Mouse (Mus musculus) sigmoid colon, adult 10 weeks (tissue): ENCODE measurements around the gene Cog5. TPM values are rescaled to one million over a fixed set of nuclear protein-coding genes. Genes with fewer than 3 reads are reported as not detected.

ENCODE experiments used
- polyA plus RNA-seq: library from polyadenylated mRNA; stranded (reverse); fragments of 350-450 nt; fragmentation: Illumina TruSeq; extraction: RNeasy Lipid Tissue Mini Kit (QIAGEN cat#74804); gene quantifications from one replicate; pipeline ENCODE4 v1.2.3, GENCODE M21; 2014; ENCODE audit warnings: low read depth, low replicate concordance

Gene Cog5
- 101 TPM for polyA plus RNA-seq

DNA sequence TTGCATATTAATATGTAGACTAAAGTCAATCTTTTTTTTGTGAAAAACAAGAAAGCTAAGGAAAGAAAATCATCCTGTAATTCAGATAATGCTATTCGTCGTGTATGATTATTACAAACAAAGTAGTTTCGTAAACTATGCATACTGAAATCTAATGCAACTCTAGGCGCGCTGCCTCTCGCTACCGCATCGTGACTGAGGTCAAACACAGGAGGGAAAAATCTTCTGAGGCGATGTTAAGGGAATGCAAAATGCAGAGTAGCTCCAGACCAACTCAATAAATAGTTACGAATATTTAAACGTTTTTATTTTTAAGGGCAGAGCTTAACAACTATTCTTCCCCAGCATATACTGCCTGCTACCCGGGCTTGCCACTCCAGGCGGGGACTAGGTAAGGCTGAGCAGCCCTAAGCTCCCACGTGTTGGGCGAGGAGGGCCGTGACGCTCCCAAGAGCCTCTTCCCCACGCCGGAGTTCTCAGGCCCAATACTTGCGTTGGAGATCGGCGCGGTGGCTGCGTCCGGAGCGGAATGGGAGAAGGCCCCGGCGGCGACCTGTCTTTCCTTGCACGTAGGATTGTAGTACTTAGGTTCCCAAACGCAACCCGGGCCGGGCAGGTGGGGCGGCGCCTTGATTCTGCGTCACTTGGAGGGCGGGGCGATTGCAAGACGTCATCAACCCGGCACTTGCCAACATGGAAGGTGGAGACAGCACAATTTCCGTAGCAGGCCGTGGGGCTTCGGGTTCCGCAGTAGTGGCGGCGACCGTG lies at the start of gene Cog5, which contains the start of gene Dus4l:
Cog5 (plus strand) TSS at position 673 of the 768 bp plus-strand sequence.
Dus4l (minus strand) TSS at position 630 of the 768 bp plus-strand sequence.

DNA sequence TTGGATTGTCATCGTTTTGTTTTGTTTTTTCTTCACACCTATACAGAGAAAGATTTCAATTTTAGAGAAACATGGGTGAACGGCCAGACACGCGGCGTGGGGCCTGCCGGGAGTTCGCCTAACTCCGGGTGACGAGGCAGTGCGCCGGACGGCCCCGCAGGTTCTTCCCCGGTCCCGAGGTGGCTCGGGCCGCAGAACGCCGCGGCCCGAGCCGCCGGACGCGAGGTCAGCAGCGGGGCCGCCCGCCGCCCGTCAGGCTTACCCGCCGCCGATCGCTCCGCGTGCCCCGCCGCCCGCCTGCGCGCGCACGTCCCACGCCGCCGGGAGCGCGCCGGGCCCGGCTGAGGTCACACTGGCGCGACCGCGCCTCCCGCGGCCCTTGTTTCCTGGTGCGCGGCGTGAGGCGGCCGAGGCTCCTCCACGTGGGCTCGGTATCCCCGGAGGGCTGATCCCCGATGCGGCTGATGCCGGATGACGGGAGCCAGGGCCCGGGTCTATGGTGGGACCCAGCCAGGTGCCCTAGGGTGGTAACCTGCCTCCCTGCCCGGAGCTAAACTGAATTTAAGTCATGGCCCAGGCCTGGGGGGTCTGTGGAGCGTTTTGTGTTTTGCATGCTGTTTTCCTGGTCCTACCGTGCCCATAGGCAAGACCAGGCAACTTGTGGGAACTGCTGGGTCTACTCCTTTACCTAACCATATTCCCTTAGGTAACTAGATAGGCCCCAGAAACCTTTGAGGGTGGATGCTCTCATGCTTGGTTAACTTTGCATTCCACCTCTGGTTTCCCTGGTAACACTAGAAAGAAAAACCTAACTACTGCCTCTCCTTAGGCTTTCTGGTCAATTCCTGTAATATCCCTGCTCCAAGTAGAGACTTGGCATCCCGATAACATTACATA lies 20.1 kb upstream of the Cog5 start, which contains the start of gene Bcap29:
Bcap29 (minus strand) TSS at position 316 of the 897 bp plus-strand sequence.

DNA sequence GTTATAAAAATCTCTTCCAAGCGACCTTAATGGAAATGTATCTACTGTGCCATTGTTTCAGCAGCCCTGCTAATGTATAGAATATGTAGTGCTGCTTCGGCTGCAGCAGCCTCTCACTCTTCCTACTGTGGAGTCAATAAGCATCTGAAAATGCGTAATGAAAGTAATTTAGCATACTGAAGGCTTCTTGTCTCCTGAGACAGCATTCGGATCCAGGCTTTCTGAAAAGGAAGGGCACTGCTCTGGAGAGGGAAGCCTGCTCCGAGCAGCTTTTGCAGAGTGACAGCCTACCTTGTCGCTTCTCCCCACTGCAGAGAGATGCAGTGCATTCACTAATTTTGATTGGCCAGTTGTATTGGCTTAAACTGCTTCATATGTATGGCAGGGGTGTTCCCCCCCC lies 58.9 kb downstream of the Cog5 start, which contains the start of gene Gpr22:
Gpr22 (minus strand) TSS at position 348 of the 400 bp plus-strand sequence.

DNA sequence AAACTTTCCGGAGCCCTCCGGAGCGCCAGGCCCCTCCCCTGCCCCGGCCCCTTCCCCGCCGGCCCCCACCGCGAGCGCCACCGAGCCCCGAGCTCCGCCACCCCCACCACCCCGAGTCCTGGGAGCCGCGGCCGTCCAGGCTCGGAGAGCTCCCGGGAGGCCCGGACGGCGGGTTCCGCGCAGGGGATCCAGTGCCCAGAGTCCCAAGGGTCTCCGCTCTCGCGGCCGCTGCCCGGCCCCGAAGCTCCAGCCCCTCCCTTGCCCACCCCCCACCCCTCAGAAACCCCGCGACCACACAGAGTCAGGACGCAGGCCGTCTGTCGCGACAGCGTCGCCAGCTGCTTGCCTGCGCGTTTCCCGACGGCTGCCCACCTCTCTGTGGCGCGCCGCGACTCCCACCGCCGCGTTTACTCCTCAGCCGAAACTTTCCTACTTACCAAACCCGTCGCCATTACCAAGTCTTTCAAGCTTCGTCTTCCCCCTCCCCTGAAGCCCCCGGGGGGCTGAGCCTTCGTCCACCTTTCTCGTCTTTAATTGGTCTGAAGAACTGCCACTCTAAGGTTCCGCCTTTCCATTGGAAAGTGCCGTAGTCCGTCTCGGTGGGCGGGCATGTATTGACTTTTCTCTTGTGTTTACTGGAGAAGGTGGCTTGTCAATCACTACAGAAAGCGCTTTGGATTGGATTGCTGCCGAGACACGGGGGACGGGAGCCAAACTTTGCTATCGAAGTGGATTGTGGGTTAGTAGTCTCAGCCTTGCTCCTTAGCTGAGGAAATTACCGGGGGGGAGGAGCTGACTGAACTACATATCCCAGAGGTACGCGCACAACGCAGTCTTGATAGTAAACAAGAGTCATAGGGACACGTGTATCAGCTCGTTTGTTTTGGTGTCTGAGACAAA lies 295.3 kb downstream of the Cog5 start, which contains the start of gene Hbp1:
Hbp1 (minus strand) TSS at position 777 of the 900 bp plus-strand sequence.

Other genes with a start within 250 kb of the Cog5 start
- gene Cbll1, start 155.3 kb upstream of the Cog5 start, polyA plus RNA-seq: 31.0 TPM
- 0.41 TPM for gene Slc26a4, start 94.9 kb upstream of the Cog5 start, polyA plus RNA-seq
- gene Bcap29, start 20.2 kb upstream of the Cog5 start, polyA plus RNA-seq: 71.4 TPM
- gene Dus4l, start within 50 bp of the Cog5 start, polyA plus RNA-seq: 12.5 TPM
- gene Gpr22, start 59.1 kb downstream of the Cog5 start, polyA plus RNA-seq: 3.6 TPM